Mouse (Mus musculus) CD8-positive naive resting alpha-beta T cell, adult 2 months (primary cell): ENCODE measurements around the gene Serac1.

ENCODE experiments used
- DNase-seq, 2 experiments: peaks; one replicate each; pipeline ENCODE4 v3.0.0; 2022; ENCODE audit warnings: low read depth in 2 of 2, low spot score in 2 of 2

Serac1 gene

GRCm38 (mm10) chr17:6079287-6080122 is at the start of gene Serac1, which contains the start of gene Gtf2h5:
Serac1 (minus strand) TSS chr17:6079741.
Gtf2h5 (plus strand) TSS chr17:6079786.
- DNase-seq = peak; percentile 98 to 99

GRCm38 (mm10) chr17:6128039-6128438 is 48.5 kb upstream of the Serac1 start:
- no peak for DNase-seq

GRCm38 (mm10) chr17:6125441-6125840 is 45.9 kb upstream of the Serac1 start:
- no peak for DNase-seq

GRCm38 (mm10) chr17:6123776-6124175 is 44.2 kb upstream of the Serac1 start:
- DNase-seq = no peak

- DNase-seq = no peak
Measured at GRCm38 (mm10) chr17:6118861-6119260, 39.3 kb upstream of the Serac1 start.

GRCm38 (mm10) chr17:6117917-6118316 is 38.4 kb upstream of the Serac1 start:
- DNase-seq = no peak

GRCm38 (mm10) chr17:6117148-6117725 is 37.7 kb upstream of the Serac1 start:
- DNase-seq = no peak

GRCm38 (mm10) chr17:6115085-6115484 is 35.5 kb upstream of the Serac1 start:
- no peak for DNase-seq

GRCm38 (mm10) chr17:6113653-6114052 is 34.1 kb upstream of the Serac1 start:
- no peak for DNase-seq

GRCm38 (mm10) chr17:6110956-6111355 is 31.4 kb upstream of the Serac1 start:
- DNase-seq = no peak

GRCm38 (mm10) chr17:6108175-6108574 is 28.6 kb upstream of the Serac1 start:
- DNase-seq = no peak

GRCm38 (mm10) chr17:6107015-6107601 is 27.6 kb upstream of the Serac1 start:
- DNase-seq = peak; percentile 20 to 26

- peak; percentile 77 to 83 for DNase-seq
Measured at GRCm38 (mm10) chr17:6106361-6107014, 26.9 kb upstream of the Serac1 start, which contains the start of gene Tulp4. Tulp4 (plus strand) TSS chr17:6106437.

GRCm38 (mm10) chr17:6103566-6103965 is 24.0 kb upstream of the Serac1 start:
- DNase-seq = no peak

GRCm38 (mm10) chr17:6102287-6102686 is 22.7 kb upstream of the Serac1 start:
- DNase-seq = no peak

GRCm38 (mm10) chr17:6097884-6098283 is 18.3 kb upstream of the Serac1 start:
- DNase-seq = peak; percentile 44 to 53

GRCm38 (mm10) chr17:6095579-6095978 is 16.0 kb upstream of the Serac1 start:
- DNase-seq = no peak

GRCm38 (mm10) chr17:6091604-6092003 is 12.1 kb upstream of the Serac1 start:
- DNase-seq = no peak

- no peak for DNase-seq
Measured at GRCm38 (mm10) chr17:6083323-6083890, 3.9 kb upstream of the Serac1 start.

GRCm38 (mm10) chr17:6073405-6073804 is 6.1 kb downstream of the Serac1 start:
- no peak for DNase-seq

- no peak for DNase-seq
Measured at GRCm38 (mm10) chr17:6069866-6070265, 9.7 kb downstream of the Serac1 start.
